Mouse (Mus musculus) embryonic fibroblast, embryonic 13.5 days (primary cell): ENCODE data around the gene Lmnb2.

Source experiments
- CTCF ChIP-seq: IDR thresholded peaks from 2 replicates; pipeline ENCODE4 v1.5.1; 2011; ENCODE audit warnings: mild to moderate bottlenecking, control low read depth, low read length, moderate library complexity, borderline replicate concordance; ENCODE audit not compliant: insufficient read depth
- POLR2A ChIP-seq: IDR thresholded peaks from 2 replicates; pipeline ENCODE4 v1.6.1; 2011; ENCODE audit warnings: low read depth, mild to moderate bottlenecking, control low read depth, low read length, moderate library complexity

DNA sequence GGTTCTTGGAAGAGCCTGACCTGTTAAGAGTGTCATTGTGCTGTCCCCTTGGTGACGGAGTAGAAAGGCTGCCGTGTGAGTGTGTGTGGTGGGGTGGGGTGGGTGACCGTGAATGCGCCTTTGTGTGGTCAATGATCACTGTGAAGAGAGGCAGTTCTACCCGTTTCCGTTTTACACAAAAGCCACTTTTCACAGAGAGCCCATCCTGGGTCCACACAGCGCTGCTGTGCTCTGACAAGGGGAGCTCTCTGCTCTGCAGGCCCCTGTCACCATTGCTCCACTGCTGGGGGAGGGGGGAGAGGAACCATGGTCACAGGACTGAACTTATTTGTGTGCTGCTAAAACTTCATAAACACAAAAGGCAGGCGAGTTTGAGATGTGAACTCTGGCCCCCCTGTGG is 60.7 kb downstream of the Lmnb2 start:
- TF ChIP-seq CTCF: no peak
- no peak for TF ChIP-seq POLR2A
